Mouse (Mus musculus): ENCODE data around the gene Ppp1r13b.

The Ppp1r13b gene

GRCm38 (mm10) chr12:111923117-111923516 is 15.2 kb upstream of the Ppp1r13b start:
- in situ Hi-C loops (cut with MboI; ENCODE audit: unreplicated experiment in 2 of 2): no loop called here

- in situ Hi-C loops (cut with MboI; ENCODE audit: unreplicated experiment in 2 of 2): no loop called here
These were observed 12.1 kb upstream of the Ppp1r13b start for GRCm38 (mm10) chr12:111920046-111920445.

GRCm38 (mm10) chr12:111916514-111917217 is 8.8 kb upstream of the Ppp1r13b start:
- in situ Hi-C loops (cut with MboI; ENCODE audit: unreplicated experiment in 2 of 2): no loop called here

GRCm38 (mm10) chr12:111915781-111916180 is 7.9 kb upstream of the Ppp1r13b start:
- in situ Hi-C loops (cut with MboI; ENCODE audit: unreplicated experiment in 2 of 2): no loop called here

GRCm38 (mm10) chr12:111914031-111914430 is 6.1 kb upstream of the Ppp1r13b start:
- in situ Hi-C loops (cut with MboI; ENCODE audit: unreplicated experiment in 2 of 2): no loop called here

GRCm38 (mm10) chr12:111912802-111913201 is 4.9 kb upstream of the Ppp1r13b start:
- in situ Hi-C loops (cut with MboI; ENCODE audit: unreplicated experiment in 2 of 2): no loop called here

- in situ Hi-C loops (cut with MboI; ENCODE audit: unreplicated experiment in 2 of 2): no loop called here
These were observed 3.9 kb upstream of the Ppp1r13b start for GRCm38 (mm10) chr12:111911796-111912195.

GRCm38 (mm10) chr12:111911171-111911760 is 3.4 kb upstream of the Ppp1r13b start:
- in situ Hi-C loops (cut with MboI; ENCODE audit: unreplicated experiment in 2 of 2): no loop called here

- in situ Hi-C loops (cut with MboI; ENCODE audit: unreplicated experiment in 2 of 2): no loop called here
These were observed 1.2 kb upstream of the Ppp1r13b start for GRCm38 (mm10) chr12:111908997-111909550.

GRCm38 (mm10) chr12:111907421-111907891 is 454 bp downstream of the Ppp1r13b start:
- in situ Hi-C loops (cut with MboI; ENCODE audit: unreplicated experiment in 2 of 2): no loop called here

GRCm38 (mm10) chr12:111906309-111906875 is 1.5 kb downstream of the Ppp1r13b start:
- in situ Hi-C loops (cut with MboI; ENCODE audit: unreplicated experiment in 2 of 2): no loop called here

- in situ Hi-C loops (cut with MboI; ENCODE audit: unreplicated experiment in 2 of 2): no loop called here
These were observed 5.4 kb downstream of the Ppp1r13b start for GRCm38 (mm10) chr12:111902488-111902887.

GRCm38 (mm10) chr12:111901105-111901875 is 6.6 kb downstream of the Ppp1r13b start:
- in situ Hi-C loops (cut with MboI; ENCODE audit: unreplicated experiment in 2 of 2): no loop called here

GRCm38 (mm10) chr12:111899646-111900045 is 8.3 kb downstream of the Ppp1r13b start:
- in situ Hi-C loops (cut with MboI; ENCODE audit: unreplicated experiment in 2 of 2): no loop called here

- in situ Hi-C loops (cut with MboI; ENCODE audit: unreplicated experiment in 2 of 2): no loop called here
These were observed 9.2 kb downstream of the Ppp1r13b start for GRCm38 (mm10) chr12:111898686-111899085.

GRCm38 (mm10) chr12:111896908-111897661 is 10.8 kb downstream of the Ppp1r13b start:
- in situ Hi-C loops (cut with MboI; ENCODE audit: unreplicated experiment in 2 of 2): no loop called here

GRCm38 (mm10) chr12:111894082-111894481 is 13.8 kb downstream of the Ppp1r13b start:
- in situ Hi-C loops (cut with MboI; ENCODE audit: unreplicated experiment in 2 of 2): no loop called here

- in situ Hi-C loops (cut with MboI; ENCODE audit: unreplicated experiment in 2 of 2): no loop called here
These were observed 14.9 kb downstream of the Ppp1r13b start for GRCm38 (mm10) chr12:111892981-111893380.

- in situ Hi-C loops (cut with MboI; ENCODE audit: unreplicated experiment in 2 of 2): no loop called here
These were observed 16.1 kb downstream of the Ppp1r13b start for GRCm38 (mm10) chr12:111891800-111892199.

GRCm38 (mm10) chr12:111889251-111889650 is 18.7 kb downstream of the Ppp1r13b start:
- in situ Hi-C loops (cut with MboI; ENCODE audit: unreplicated experiment in 2 of 2): no loop called here
